Mouse (Mus musculus) c-Kit-positive CD71-negative TER-119-negative erythroid progenitor cells, embryonic 14.5 days (primary cell): ENCODE data around the gene Mrpl23.

Source experiments
- DNase-seq: peaks from one replicate; pipeline ENCODE4 v3.0.0-alpha.2; 2013; ENCODE audit warnings: low read depth

Gene Mrpl23

GRCm38 (mm10) chr7:142552591-142553416, 20.3 kb downstream of the Mrpl23 start:
- DNase-seq: no peak

DNA sequence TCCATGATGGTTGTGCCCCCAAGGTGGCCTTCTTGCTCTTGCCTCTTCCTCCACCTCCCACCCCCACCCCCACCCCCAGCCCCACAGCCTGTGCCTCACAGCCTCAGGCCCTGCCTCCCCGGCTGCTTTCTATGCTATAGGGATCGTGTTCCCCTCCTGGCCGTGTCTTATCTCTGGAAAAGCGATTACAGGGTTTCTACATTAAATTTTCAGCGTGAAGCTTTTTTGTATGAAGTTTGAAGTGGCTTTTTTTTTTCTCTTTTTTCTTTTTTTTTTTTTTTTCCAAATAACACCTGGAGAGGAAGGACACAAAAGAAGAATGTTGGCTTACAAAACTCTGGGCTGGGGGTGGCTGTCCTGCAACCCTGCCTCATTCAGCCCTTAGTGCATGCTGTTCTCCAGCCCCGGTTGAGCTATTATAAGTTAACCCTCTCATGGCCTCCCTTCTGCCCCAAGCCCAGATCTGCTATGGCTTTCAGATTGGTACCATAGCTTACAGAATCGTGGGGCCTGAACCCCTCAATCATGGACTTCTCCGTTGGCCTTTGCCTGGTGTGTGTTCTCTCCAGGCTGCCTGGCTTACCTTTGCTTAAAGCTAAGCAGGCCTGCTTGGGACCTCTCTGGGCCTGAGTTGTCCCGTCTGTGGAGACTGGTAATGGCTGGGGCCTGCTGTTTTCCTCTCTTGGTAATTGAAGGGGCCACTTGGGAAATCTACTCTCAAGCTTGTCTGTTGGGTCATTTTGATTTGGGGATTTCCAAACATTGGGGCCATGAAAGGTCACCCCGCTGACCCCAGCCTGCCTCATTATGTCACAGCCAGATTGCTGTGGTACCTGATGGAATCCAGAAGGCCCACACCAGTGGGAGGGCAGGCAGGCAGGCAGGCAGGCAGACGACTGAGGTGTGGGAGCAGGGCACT, 21.2 kb downstream of the Mrpl23 start:
- DNase-seq: no peak

- DNase-seq: no peak
These were observed 22.1 kb downstream of the Mrpl23 start for GRCm38 (mm10) chr7:142554625-142555024.

DNA sequence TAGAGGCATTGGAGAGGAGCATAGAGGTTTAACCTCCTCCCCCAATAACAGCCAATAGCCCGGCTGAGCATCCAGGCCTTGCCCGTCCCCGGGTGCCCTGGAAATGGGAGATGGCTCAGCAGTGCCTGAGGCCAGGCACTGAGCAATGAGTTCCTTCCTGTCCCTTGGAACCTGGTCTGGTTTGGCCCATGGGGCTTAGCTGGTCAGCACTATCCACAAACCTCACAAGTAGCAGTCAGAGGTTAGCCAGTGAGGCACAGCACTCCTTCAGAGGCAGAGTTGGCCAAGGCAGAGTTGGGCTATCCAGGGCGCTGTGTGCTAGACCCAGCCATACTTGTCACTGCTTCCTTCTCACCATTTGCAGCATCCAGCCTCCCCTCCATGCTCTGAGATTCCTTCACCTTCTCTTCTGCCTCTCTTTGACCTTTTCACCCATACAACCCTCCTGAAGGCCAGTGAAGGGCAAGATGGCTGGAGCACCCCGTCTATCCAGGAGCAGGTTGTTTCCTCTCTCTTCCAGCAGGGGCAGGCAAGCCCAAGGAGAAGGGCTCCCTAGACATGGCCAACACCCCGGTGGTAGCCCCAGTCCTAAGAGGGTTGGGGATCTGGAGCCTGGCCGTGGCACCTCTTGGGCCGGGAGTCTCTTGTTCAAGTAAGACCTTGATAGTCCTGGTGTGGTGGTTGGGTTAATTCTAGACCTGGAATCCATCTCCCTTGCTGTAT, 23.0 kb downstream of the Mrpl23 start:
- no peak for DNase-seq

GRCm38 (mm10) chr7:142556089-142556476, 23.6 kb downstream of the Mrpl23 start:
- DNase-seq: no peak

GRCm38 (mm10) chr7:142557696-142558095, 25.2 kb downstream of the Mrpl23 start:
- DNase-seq: no peak

GRCm38 (mm10) chr7:142558511-142559146, 26.1 kb downstream of the Mrpl23 start:
- DNase-seq: no peak

- no peak for DNase-seq
These were observed 27.2 kb downstream of the Mrpl23 start for GRCm38 (mm10) chr7:142559651-142560175.

- DNase-seq: no peak
These were observed 28.7 kb downstream of the Mrpl23 start for GRCm38 (mm10) chr7:142560942-142561855.

DNA sequence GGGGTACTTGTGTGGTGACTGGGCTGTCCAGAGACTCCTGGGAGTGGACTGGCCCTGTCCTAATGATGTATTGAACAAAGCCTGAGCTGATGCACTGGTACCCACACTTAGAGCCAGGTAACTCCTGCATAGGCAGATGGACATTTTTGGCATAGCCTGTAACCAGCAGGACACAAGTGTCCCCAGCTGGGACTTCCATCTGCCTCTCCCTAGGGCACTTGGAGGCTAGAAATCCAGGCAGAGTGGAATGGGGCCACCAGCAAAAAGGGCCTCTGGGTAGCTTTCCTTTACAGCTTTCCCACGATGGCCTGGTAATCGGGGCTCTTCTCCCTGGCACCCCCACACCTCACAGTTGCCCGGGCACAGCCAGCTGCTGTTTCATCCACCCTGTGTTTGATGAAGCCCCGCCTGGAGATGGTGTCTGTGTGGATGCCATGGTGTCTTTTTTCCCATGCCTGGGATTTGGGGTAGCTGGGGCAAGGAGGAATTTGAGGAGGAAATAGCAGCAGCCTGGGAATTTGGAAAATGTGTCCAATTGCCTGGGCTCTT, 29.4 kb downstream of the Mrpl23 start:
- no peak for DNase-seq

DNA sequence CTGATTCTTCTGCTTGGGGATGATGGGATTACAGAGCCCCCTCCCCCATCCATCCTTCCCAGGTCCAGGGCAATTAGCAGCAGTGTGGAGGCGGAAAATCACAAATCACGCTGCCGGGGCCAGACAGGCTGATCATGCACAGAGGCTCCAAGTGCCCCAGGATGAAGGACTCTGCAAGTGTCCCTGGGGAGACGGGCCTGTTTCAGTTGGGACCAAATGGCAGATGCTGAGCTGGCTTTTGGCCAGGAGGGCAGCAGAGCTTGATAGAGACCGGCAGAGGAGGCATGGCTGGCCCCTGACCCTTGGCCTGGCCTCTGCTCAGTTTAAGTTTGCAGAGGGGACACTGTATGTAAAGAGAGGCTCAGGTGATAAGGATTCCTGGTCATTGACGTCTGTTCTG, 30.7 kb downstream of the Mrpl23 start:
- no peak for DNase-seq

- no peak for DNase-seq
These were observed 32.6 kb downstream of the Mrpl23 start for GRCm38 (mm10) chr7:142564955-142565643.

- no peak for DNase-seq
These were observed 34.0 kb downstream of the Mrpl23 start for GRCm38 (mm10) chr7:142566512-142566911.

DNA sequence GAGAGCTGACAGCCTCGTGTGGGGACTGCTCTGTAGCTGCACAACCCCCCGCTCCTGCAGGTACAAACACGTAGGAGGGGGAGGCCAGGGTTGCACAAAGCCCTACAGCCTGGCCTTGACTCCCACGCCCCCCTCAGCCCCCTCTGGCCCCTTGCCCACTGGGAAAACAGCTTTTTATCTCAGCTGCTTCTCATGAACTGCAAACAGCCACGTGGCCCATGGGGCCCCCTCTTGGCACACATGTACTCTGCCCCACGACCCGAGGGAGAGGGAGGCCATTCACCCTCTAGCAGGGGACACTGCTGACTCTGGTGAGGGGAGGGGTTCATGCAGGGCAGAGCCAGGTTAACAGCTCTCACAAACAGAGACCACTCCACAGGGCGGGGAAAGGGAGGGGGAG, 36.5 kb downstream of the Mrpl23 start:
- no peak for DNase-seq

DNA sequence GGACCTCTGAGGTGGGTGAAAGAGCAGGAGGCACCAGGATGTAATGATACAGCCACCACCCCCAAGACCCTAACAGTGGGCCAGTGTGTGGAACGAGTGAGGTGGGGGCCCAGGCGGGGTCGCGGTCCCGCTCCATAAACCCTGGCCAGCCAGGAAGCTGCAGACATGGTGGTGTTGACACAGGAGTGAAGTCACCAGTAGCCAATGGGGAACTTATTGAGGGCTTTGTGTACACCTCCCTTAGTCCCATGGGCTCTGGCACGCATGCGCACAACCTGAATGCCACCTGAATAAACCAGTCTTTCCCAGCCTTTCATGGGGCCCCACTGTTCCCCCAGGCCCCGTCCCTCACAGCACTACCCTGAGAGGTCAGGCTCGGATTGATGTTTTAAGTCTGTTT, 38.1 kb downstream of the Mrpl23 start:
- no peak for DNase-seq

GRCm38 (mm10) chr7:142571458-142572220, 39.2 kb downstream of the Mrpl23 start:
- DNase-seq: no peak

GRCm38 (mm10) chr7:142572343-142572742, 39.9 kb downstream of the Mrpl23 start:
- DNase-seq: no peak

GRCm38 (mm10) chr7:142572992-142573391, 40.5 kb downstream of the Mrpl23 start:
- no peak for DNase-seq

GRCm38 (mm10) chr7:142574155-142574660, 41.7 kb downstream of the Mrpl23 start:
- no peak for DNase-seq
